Mouse (Mus musculus) hindbrain, embryonic 14.5 days (tissue): ENCODE measurements around the gene Hbq1a. TPM values are rescaled to one million over a fixed set of nuclear protein-coding genes. Genes with fewer than 3 reads are reported as not detected.
A peak's percentile ranks its signal among the peaks of the same experiment; 100 is the strongest.

Source experiments
- ATAC-seq: fragments of 200-750 bp; cut with Nextera tagmentation; 2 replicates; pipeline ENCODE4 v1.8.0; 2017; ENCODE audit warnings: moderate number of reproducible peaks, mild to moderate bottlenecking, moderate TSS enrichment, moderate library complexity; ENCODE audit not compliant: low FRiP score
- DNase-seq: peaks from one replicate; pipeline ENCODE4 v3.0.0-alpha.2; 2015; ENCODE audit warnings: low spot score
- H3K27ac ChIP-seq: fragments of 300-500 bp; sonication (generic); 2 replicates; pipeline ENCODE4 v1.5.1; 2014; ENCODE audit warnings: mild to moderate bottlenecking, moderate library complexity
- H3K27me3 ChIP-seq: fragments of 300-500 bp; sonication (generic); 2 replicates; pipeline ENCODE4 v1.6.1; 2014; ENCODE audit warnings: mild to moderate bottlenecking, low read length, mixed read lengths; ENCODE audit not compliant: control insufficient read depth, insufficient read depth
- H3K36me3 ChIP-seq: fragments of 300-500 bp; sonication (generic); replicated peaks from 2 replicates; pipeline ENCODE4 v1.6.1; 2014; ENCODE audit not compliant: control insufficient read depth, insufficient read depth
- H3K4me1 ChIP-seq: fragments of 300-500 bp; sonication (generic); replicated peaks from 2 replicates; pipeline ENCODE4 v1.6.1; 2014; ENCODE audit warnings: antibody characterized with exemption, low read length, mixed read lengths; ENCODE audit not compliant: control insufficient read depth, insufficient read depth
- H3K4me2 ChIP-seq: fragments of 300-500 bp; sonication (generic); replicated peaks from 2 replicates; pipeline ENCODE4 v1.6.1; 2014; ENCODE audit warnings: mild to moderate bottlenecking, moderate library complexity
- H3K4me3 ChIP-seq: fragments of 300-500 bp; sonication (generic); replicated peaks from 2 replicates; pipeline ENCODE4 v1.5.1; 2014; ENCODE audit warnings: mild to moderate bottlenecking, low read length
- H3K9ac ChIP-seq: fragments of 300-500 bp; sonication (generic); 2 replicates; pipeline ENCODE4 v1.6.1; 2014
- H3K9me3 ChIP-seq: fragments of 300-500 bp; sonication (generic); 2 replicates; pipeline ENCODE4 v1.6.1; 2016; ENCODE audit warnings: low read length; ENCODE audit not compliant: control insufficient read depth
- whole genome bisulfite sequencing: fragments of 180-500 bp; shearing (Covaris S2); extraction: QIAGEN DNeasy Blood & Tissue Kit; methylation state at CpG from one replicate; pipeline ENCODE4 v1.1.7; 2014; 5-methylcytosine and 5-hydroxymethylcytosine counted together
- polyA plus RNA-seq: library from polyadenylated mRNA; unstranded; fragments of >200 nt; fragmentation: Nextera tagmentation; extraction: Ambion mirVana; gene quantifications from 2 replicates; pipeline ENCODE4 v1.2.1, GENCODE M21; 2014

Hbq1a gene
- polyA plus RNA-seq, 1 experiment from 2014 or later = 0.96 TPM

GRCm38 (mm10) chr11:32349284-32349953, 49.5 kb downstream of the Hbq1a start:
- 63% methylated on average over 13 of the region's 13 CpGs for WGBS
- Histone ChIP-seq H3K27me3 (no peaks in the 10 kb centered on the region), H3K4me2 (peak overlapping the region; percentile 79), H3K27ac (0 out of 2 replicates have a peak overlapping the region, but pooled peaks have one; percentile 12), H3K4me1 (peaks cover 25% of the 10 kb centered on the region), H3K9me3 (no peaks in the 10 kb centered on the region), H3K4me3 (peak overlapping the region; percentile 81), H3K36me3 (0 out of 2 replicates have a peak, but pooled peaks cover 13% of the 10 kb centered on the region), H3K9ac (peak overlapping the region; percentile 3; the same call in 1 of the 2 replicates)
- DNase-seq = no peak
- ATAC-seq = no peak

Other genes with a start within 250 kb of the Hbq1a start
- gene Il9r, start 99.8 kb upstream of the Hbq1a start, polyA plus RNA-seq = not detected in 2 replicates
- 48.6 and 49.9 TPM in 2 replicates for gene Snrnp25, start 94.7 kb upstream of the Hbq1a start, polyA plus RNA-seq
- gene Rhbdf1, start 77.8 kb upstream of the Hbq1a start, polyA plus RNA-seq = 18.9 and 20.0 TPM in 2 replicates
- gene Mpg, start 73.6 kb upstream of the Hbq1a start, polyA plus RNA-seq = 29.7 and 37.5 TPM in 2 replicates
- 23.7 and 35.3 TPM in 2 replicates for gene Nprl3, start 32.4 kb upstream of the Hbq1a start, polyA plus RNA-seq
- gene Hba-x, start 23.7 kb upstream of the Hbq1a start, polyA plus RNA-seq = 38.0 and 95.6 TPM in 2 replicates
- 2,517 and 2,859 TPM in 2 replicates for gene Hba-a1, start 16.6 kb upstream of the Hbq1a start, polyA plus RNA-seq
- 0.82 TPM in 1 of 2 replicates, not detected in the other for gene Hbq1b, start 13.1 kb upstream of the Hbq1a start, polyA plus RNA-seq
- 6,611 and 7,624 TPM in 2 replicates for gene Hba-a2, start 3.6 kb upstream of the Hbq1a start, polyA plus RNA-seq
- gene Sh3pxd2b, start 47.8 kb downstream of the Hbq1a start, polyA plus RNA-seq = 21.8 and 23.4 TPM in 2 replicates
- gene Ubtd2, start 155.3 kb downstream of the Hbq1a start, polyA plus RNA-seq = 53.7 and 55.9 TPM in 2 replicates
- gene Efcab9, start 232.0 kb downstream of the Hbq1a start, polyA plus RNA-seq = not detected in 2 replicates
- 1.8 and 2.2 TPM in 2 replicates for gene Stk10, start 233.2 kb downstream of the Hbq1a start, polyA plus RNA-seq